Mouse (Mus musculus) mature B cell (primary cell): ENCODE measurements around the gene Ankfn1.

Source experiments
- in situ Hi-C: fragments of 300-500 bp; cut with MboI; formaldehyde crosslinking; loops from 2 replicates; pipeline ENCODE4 v1.14.3; 2019

Ankfn1 gene

DNA sequence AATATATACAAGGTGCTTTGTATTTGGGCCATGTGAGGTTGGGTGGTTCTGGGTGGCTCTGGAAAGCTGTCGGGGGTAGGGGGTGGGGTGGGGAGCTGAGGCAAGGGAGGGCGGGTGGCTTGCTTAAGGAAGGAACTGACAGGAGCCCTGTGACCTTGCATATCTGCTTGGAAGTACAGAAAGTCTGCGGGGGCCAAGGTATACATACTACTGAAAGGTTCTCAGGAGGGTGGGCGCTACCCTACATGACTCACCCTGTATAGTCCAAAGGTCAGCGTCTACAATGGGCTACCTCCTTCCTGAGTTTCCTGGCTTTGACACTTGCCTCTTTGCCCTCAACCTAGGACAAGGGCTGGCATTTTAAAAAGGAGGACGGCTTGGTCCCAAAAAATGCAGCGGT is 407.1 kb downstream of the Ankfn1 start:
- in situ Hi-C loops: no loop called here

DNA sequence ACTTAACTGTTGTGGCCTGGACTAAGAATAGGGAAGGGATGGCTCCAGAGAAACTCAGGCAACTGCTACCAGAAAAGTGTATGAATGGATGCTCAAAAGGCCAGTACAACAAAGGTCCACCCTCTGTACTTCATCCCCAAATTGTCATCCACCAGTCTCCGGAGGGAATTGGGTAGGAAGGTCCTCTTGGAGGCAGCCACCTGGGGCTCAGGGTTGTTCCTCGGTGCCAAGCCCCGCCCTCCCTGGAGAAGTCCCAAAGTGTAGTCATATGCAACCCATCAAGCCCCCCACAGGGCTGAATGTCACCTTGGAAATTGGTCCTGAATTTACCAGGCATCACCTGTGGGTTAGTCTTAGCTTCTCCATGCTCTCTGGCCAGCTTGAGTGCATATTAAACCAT is 413.5 kb downstream of the Ankfn1 start:
- in situ Hi-C loops: no loop called here

DNA sequence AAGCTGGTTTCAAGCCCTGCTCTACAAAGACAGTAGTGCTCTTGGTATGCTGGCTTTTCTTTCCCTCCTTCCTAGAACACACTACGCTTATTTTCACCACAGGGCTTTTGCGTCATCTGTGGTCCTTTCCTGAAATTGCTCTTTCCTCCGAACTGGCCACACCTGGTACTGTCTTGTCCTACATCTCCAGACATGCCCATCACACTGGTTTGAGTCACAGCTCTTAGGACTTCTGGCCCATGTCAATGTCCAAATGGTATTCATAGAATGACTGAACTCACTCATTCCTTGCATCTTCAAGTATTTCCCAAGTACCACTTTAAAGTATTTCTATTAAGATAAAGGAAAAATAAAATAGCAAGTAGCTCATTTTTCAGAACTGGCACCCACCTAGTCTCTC is 416.6 kb downstream of the Ankfn1 start:
- in situ Hi-C loops: no loop called here

DNA sequence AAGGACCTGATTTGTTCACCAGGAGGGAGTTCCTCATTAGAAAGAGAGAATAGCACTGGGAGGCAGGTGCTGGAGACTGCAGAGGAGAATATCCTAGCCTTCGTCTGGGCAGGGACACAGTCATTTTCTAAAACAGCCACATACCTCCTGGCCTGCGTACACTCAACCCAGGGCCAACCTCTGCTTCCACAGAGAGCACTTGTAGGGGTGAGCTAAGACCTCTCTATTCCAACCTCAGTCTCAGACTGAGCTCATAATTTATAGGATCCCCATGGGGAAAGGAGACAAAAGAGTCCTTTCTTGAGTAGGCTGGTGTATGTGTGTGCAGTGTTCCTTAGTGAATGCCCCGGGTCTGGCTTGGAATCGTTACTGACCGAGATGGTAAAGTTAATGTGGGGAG is 418.9 kb downstream of the Ankfn1 start:
- in situ Hi-C loops: no loop called here

DNA sequence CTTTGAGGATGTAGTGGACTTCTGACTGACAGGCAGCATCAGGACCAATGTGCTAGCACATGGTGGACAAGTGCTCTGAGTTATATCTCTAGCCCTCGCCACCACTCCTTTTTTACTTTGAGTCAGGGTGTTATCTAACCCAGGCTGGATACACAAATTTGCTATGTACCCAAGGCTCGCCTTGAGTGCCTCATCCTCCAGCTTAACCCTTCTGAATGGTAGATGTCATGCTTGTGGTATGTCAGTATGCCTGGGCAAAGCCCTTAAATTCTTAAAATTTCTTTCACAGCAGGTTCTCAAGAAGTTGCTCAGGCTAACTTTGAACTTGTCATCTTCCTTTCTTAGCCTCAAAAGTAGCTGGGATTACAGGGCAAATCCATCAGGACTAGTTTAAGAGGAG is 421.0 kb downstream of the Ankfn1 start:
- in situ Hi-C loops: no loop called here

DNA sequence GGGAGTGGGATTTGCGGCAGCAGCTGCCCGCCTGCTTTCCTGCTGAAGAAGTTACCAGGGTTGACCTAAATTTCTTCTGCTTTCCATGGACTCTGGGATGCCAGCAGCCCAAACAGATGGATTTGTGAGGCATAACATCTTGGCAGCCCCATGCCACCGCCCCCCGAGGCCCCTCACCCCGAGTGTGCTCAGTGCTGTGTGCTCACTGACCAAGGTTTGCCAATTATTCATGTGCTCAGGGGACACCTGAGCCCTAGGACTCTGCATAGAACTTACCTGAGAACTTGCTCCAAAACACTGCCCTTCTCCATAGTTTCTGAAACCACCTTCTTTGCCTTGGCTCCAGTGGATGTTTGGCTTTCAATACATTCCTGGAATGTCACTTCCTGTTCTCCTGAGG is 421.4 kb downstream of the Ankfn1 start:
- in situ Hi-C loops: no loop called here

DNA sequence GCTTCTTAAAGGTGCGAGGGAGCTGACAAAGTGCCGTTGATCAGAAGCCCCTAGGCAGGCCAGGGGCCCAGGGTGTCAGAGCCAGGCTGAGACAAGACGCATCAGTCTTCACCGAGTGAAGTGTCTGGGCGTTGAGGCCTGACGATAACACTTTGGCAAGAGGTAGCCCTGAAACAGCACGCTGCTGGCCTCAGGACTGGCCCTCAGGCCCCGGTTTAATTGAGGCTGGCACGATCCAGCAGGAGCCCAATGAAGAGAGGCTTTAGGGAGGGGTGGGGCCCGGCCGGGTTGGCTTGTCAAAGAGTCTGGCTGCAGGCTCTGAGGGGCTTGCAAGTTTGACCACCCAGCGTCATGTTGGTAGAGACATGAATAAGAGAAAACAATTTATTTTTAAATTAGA is 437.2 kb downstream of the Ankfn1 start:
- in situ Hi-C loops: no loop called here
